21 mouse cellular contexts compared by ENCODE assay signal in the genomic region with DNA sequence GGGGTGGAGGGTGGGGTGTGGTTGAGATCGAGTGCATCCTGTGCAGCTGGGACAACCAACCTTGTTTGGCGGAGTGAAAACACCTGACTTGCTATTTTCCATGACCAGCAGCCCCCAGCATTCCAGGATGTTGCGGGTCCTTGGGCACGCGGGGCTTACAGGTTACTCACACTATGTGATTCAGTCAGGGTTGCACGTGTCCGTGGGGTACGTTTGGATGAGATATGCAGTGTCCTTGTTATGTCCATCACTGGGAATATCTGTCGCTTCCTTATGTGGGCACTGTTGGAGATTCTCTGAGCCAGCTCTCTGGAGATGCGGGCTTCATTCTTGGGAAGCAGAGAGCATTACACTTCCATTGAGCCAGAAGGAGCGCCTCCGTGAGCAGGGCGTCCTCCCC. TPM values are rescaled to one million over a fixed set of nuclear protein-coding genes. Genes with fewer than 3 reads are reported as not detected.
"Had no signal": no experiment of that assay in that cellular context is flagged by ENCODE, and none has a peak within 500 bp of the region (broad histone marks: within the 10 kb centered on the region; RNA-seq: fewer than 3 reads in every experiment).

No protein-coding gene starts in this region.

- H3K4me1 ChIP-seq: limb, embryonic 10.5 days; lung, embryonic 15.5 days; stomach, embryonic 15.5 days had no signal

- H3K27me3 ChIP-seq: limb, embryonic 13.5 days; lung, embryonic 15.5 days; megakaryocyte, embryonic 14.5 days; midbrain, embryonic 13.5 days; stomach, embryonic 15.5 days had no signal

- H3K9me3 ChIP-seq: limb, embryonic 10.5 days; limb, embryonic 13.5 days; lung, embryonic 15.5 days; megakaryocyte, embryonic 14.5 days; midbrain, embryonic 10.5 days; midbrain, embryonic 13.5 days; stomach, embryonic 15.5 days had no signal

- ATAC-seq: midbrain, embryonic 13.5 days had no signal

- DNase-seq: kidney, adult 2 months; kidney, postnatal 25 days; layer of hippocampus, adult 9-11 months; lung, adult 18-20 months; lung, postnatal 10 days; lung, postnatal 36 days; right cerebral cortex, adult 18-20 months; right cerebral cortex, postnatal 25 days; spleen, adult 18-20 months; thymus, postnatal 25 days had no signal

- H3K36me3 ChIP-seq: limb, embryonic 10.5 days; limb, embryonic 13.5 days; lung, embryonic 15.5 days; midbrain, embryonic 10.5 days; midbrain, embryonic 13.5 days; stomach, embryonic 15.5 days had no signal

- H3K27ac ChIP-seq: kidney, postnatal 0 days; layer of hippocampus, adult 2 months; limb, embryonic 10.5 days; limb, embryonic 13.5 days; lung, embryonic 15.5 days; midbrain, embryonic 10.5 days; midbrain, embryonic 13.5 days; stomach, embryonic 15.5 days had no signal

- H3K9ac ChIP-seq: limb, embryonic 13.5 days; lung, embryonic 15.5 days; midbrain, embryonic 13.5 days; stomach, embryonic 15.5 days had no signal

- H3K4me3 ChIP-seq: layer of hippocampus, adult 2 months; limb, embryonic 10.5 days; limb, embryonic 13.5 days; lung, embryonic 15.5 days; megakaryocyte, embryonic 14.5 days; midbrain, embryonic 10.5 days; midbrain, embryonic 13.5 days; stomach, embryonic 15.5 days had no signal

- H3K4me2 ChIP-seq: limb, embryonic 13.5 days; lung, embryonic 15.5 days; midbrain, embryonic 13.5 days; stomach, embryonic 15.5 days had no signal

RNA-seq across cellular contexts. Expression of a gene that starts 20.0 kb away (rescaled TPM):
- polyA plus RNA-seq: kidney, embryonic 14.5 days; liver, adult 2 months had no signal
